9 mouse cellular contexts compared by ENCODE assay signal in genomic region chr3:152122101-152122500, GRCm38 (mm10). TPM values are rescaled to one million over a fixed set of nuclear protein-coding genes. Genes with fewer than 3 reads are reported as not detected.
DNase-seq lines count a peak whose midpoint lies in the region; ATAC-seq lines count a peak whose summit lies in the region.
"Had no signal": no experiment of that assay in that cellular context is flagged by ENCODE, and none has a peak within 500 bp of the region (broad histone marks: within the 10 kb centered on the region; RNA-seq: fewer than 3 reads in every experiment).

No protein-coding gene starts in this region.

- H3K4me1 ChIP-seq in kidney, embryonic 16.5 days (ENCODE audit: insufficient read depth, low read length): peaks cover 11% of the 10 kb centered on the region
- no peaks in the 10 kb centered on the region for H3K4me1 ChIP-seq in midbrain, embryonic 11.5 days (ENCODE audit: control insufficient read depth, insufficient read depth, low read length)

- H3K36me3 ChIP-seq in kidney, embryonic 16.5 days (ENCODE audit: insufficient read depth, low read length): no peaks in the 10 kb centered on the region
- no peaks in the 10 kb centered on the region for H3K36me3 ChIP-seq in midbrain, embryonic 11.5 days (ENCODE audit: control insufficient read depth, insufficient read depth, low read length)
- H3K36me3 ChIP-seq: limb, embryonic 13.5 days had no signal

- H3K4me3 ChIP-seq in kidney, embryonic 16.5 days (ENCODE audit: low read length): no peak overlapping the region
- H3K4me3 ChIP-seq in midbrain, embryonic 11.5 days (ENCODE audit: low read depth, low read length): no peak overlapping the region
- H3K4me3 ChIP-seq: limb, embryonic 13.5 days had no signal

- peak overlapping the region; percentile 35 for H3K27ac ChIP-seq in kidney, embryonic 16.5 days (ENCODE audit: low read length)
- no peak overlapping the region for H3K27ac ChIP-seq in midbrain, embryonic 11.5 days (ENCODE audit: low read depth, low read length)
- H3K27ac ChIP-seq: limb, embryonic 13.5 days had no signal

- peak; percentile 68; the same call in 1 of the 2 replicates for ATAC-seq in kidney, embryonic 16.5 days (ENCODE audit: low FRiP score, low TSS enrichment)
- peak; percentile 53 for ATAC-seq in megakaryocyte, adult 5-6 weeks (ENCODE audit: poor library complexity, severe bottlenecking)
- no peak for ATAC-seq in midbrain, embryonic 11.5 days (ENCODE audit: low FRiP score)

- H3K9me3 ChIP-seq in kidney, embryonic 16.5 days (ENCODE audit: low read length): no peaks in the 10 kb centered on the region
- H3K9me3 ChIP-seq in midbrain, embryonic 11.5 days (ENCODE audit: control insufficient read depth, low read length): no peaks in the 10 kb centered on the region
- H3K9me3 ChIP-seq: limb, embryonic 13.5 days had no signal

- no peak overlapping the region for H3K4me2 ChIP-seq in kidney, embryonic 16.5 days (replicated peaks; ENCODE audit: low read depth, low read length)
- H3K4me2 ChIP-seq in midbrain, embryonic 11.5 days: no peak overlapping the region
- H3K4me2 ChIP-seq: limb, embryonic 13.5 days had no signal

- H3K9ac ChIP-seq in kidney, embryonic 16.5 days (replicated peaks; ENCODE audit: low read length): no peak overlapping the region
- no peak overlapping the region for H3K9ac ChIP-seq in midbrain, embryonic 11.5 days (ENCODE audit: low read length)
- H3K9ac ChIP-seq: limb, embryonic 13.5 days had no signal

- WGBS in kidney, embryonic 16.5 days: 24% methylated on average over 6 of the region's 6 CpGs
- 77% methylated on average over 6 of the region's 6 CpGs for WGBS in midbrain, embryonic 11.5 days

- peak; percentile 34 for DNase-seq in layer of hippocampus, adult 11-12 months (ENCODE audit: low spot score)
- DNase-seq in layer of hippocampus, adult 18-20 months (ENCODE audit: low spot score in 2 of 2): no peak
- peak; percentile 82 for DNase-seq in adrenal gland, adult 8-10 months
- peak; percentile 88 to 91 for DNase-seq in heart, adult 18-20 months
- DNase-seq in embryo, embryonic 11 days: no peak
- no peak for DNase-seq in midbrain, embryonic 11.5 days (ENCODE audit: low spot score, missing footprints)

- H3K27me3 ChIP-seq in kidney, embryonic 16.5 days (ENCODE audit: insufficient read depth, low read length): no peaks in the 10 kb centered on the region
- no peaks in the 10 kb centered on the region for H3K27me3 ChIP-seq in midbrain, embryonic 11.5 days (ENCODE audit: control insufficient read depth, insufficient read depth, low read length)
- H3K27me3 ChIP-seq: limb, embryonic 13.5 days had no signal

RNA-seq across cellular contexts. Expression of gene Gipc2, which starts 43.9 kb away (rescaled TPM):
- total RNA-seq in layer of hippocampus, adult 18-20 months (2021): 1 to 10 TPM; 1.1 to 1.4 TPM
- total RNA-seq in adrenal gland, adult 8-10 months (2022): 1 to 10 TPM in 1 of 4 experiments, under 1 TPM in 3; 0.61 to 1.8 (median 0.82) TPM
- total RNA-seq in heart, adult 18-20 months (2021): 1 to 10 TPM; 4.4 to 5.0 TPM
- polyA plus RNA-seq in kidney, embryonic 16.5 days (2015; fragmentation: Nextera tagmentation; extraction: Ambion mirVana): 43.7 and 45.7 TPM in 2 replicates
- total RNA-seq in megakaryocyte, adult 5-6 weeks (2015): not detected in 2 replicates
- total RNA-seq in megakaryocyte, adult 5-6 weeks (2017): 0.44 TPM in 1 of 2 replicates, not detected in the other
- polyA plus RNA-seq in midbrain, embryonic 11.5 days (2014; fragmentation: Nextera tagmentation; extraction: Ambion mirVana): 1.5 and 2.1 TPM in 2 replicates

Comparison
In these comparisons a context has a peak if more than half of its experiments do, and no peak if none do; other contexts are left out.
1. DNase-seq: peak in layer of hippocampus, adult 11-12 months (single experiment), adrenal gland, adult 8-10 months (single experiment) and heart, adult 18-20 months (2 of 2); none in layer of hippocampus, adult 18-20 months (0 of 2), embryo, embryonic 11 days (single experiment) and midbrain, embryonic 11.5 days (single experiment).